Mouse (Mus musculus): ENCODE data around the gene Olfr1200.

Olfr1200 gene

DNA sequence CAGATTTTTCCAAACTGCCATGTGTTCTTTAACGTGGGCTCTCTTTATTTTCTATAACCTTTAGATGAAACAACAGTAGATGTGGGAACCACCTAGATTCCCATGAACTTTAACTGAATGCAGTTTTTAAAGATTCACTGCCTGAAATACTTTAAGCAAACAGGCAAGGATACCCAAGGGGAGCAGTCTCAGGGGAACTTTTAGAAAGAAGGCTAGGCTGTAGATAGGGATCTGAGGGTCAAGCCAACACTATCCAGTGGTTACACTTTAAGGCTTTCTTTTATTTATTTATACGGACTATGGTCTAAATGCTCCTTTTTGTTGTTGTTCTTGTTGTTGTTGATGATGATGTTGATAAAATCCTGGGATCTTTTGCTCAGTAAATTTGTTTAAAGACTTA lies at the start of gene Olfr1200:
Olfr1200 (minus strand) TSS at position 101 of the 400 bp plus-strand sequence.
- no peak for DNase-seq (ENCODE audit: low spot score)

DNA sequence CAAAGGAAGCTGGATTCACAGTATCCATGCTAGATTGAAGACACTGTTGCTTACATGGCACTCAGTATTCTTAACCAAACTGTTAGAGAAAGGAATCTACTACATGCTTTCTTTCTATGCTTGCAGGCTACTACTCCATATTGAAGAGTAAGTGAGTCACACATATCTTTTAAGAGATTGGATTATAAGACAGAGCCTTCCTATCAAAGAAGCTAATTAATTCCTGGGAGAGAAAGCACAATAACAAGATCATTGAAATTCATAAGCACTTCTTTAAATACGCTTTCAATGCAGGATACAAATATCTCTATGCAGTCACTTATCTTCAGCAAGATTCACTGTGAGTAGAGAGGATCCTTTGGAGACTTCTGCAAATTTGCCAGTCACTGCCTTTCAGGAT lies 43.9 kb upstream of the Olfr1200 start, which contains the start of gene Olfr1202:
Olfr1202 (plus strand) TSS at position 301 of the 400 bp plus-strand sequence.
- no peak for DNase-seq (ENCODE audit: low spot score)

DNA sequence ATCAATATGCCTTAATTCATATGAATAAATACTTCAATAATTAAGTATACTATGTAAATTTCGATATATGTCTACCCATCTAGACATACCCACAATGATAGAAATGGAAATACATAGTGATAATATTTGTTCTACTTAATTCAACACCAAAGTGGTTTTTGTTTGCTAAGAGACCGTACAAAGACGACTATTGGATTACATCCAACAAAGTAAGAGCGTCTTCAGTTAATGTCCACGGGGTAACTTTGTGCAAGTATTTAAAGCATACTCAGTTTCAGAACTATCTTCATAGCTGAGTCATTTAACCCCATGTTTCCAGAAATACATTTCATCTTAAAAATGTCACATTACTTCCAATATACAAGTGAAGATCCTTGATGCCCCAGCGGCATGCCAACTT lies 22.4 kb upstream of the Olfr1200 start, which contains the start of gene Olfr1201:
Olfr1201 (plus strand) TSS at position 301 of the 400 bp plus-strand sequence.
- no peak for DNase-seq (ENCODE audit: low spot score)

DNA sequence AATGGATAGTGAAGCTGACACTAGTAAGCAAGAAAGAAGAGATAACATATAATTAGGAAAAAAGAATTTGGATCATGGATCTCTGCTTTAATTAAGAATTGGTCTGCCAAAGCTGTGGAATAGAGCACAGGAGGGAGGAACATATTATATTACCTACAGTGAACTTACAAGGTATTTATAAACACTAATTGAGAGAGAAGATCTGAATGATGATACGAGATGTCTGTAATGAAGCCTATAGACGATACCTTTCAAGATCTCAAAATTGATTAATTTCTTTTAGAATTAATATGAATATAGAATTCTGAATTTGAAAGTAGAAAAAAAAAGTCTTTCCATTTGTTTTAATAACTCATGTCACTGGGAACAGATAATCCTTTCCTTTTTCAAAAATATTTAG lies 9.9 kb downstream of the Olfr1200 start, which contains the start of gene Olfr1199:
Olfr1199 (minus strand) TSS at position 101 of the 400 bp plus-strand sequence.
- no peak for DNase-seq (ENCODE audit: low spot score)

DNA sequence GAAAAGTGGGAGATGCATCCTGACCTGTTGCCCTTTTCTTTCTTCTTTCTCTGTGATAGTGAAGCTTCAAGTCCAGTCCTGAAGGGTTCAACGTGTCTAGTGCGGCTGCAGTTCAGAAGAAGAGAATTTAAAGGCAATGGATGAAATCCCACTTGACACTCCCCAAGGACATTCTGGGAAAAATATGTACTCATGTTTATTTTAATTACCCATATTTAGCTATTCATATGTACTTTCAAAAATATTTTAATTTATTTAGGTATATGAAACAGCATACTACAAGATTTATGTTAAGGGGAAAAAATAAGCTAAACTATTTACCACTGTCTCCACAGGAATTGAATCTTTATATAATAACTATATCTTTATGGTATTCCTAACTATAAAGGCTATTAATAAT lies 19.0 kb downstream of the Olfr1200 start, which contains the start of gene Olfr1198:
Olfr1198 (minus strand) TSS at position 101 of the 400 bp plus-strand sequence.
- DNase-seq (ENCODE audit: low spot score), result no peak

DNA sequence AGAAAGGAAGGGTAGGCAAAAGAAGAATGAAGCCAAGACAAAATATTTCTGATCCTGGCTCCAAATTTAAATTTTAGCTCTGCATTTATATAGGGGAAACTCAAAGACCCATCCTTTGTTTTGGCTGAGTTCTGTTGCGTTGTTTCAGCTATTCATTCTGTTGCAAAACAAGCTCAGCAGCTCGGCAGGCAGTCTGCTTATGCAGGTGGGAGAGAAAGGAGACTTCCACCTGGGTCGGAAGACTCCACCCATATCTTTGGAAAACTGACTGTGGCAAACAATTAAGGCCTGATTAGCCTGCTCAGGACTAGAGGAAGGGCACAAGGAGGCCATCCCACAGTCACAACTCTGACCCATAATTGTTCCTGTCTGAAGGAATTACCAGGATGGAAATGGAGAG lies 26.9 kb downstream of the Olfr1200 start:
- DNase-seq (ENCODE audit: low spot score), result no peak

DNA sequence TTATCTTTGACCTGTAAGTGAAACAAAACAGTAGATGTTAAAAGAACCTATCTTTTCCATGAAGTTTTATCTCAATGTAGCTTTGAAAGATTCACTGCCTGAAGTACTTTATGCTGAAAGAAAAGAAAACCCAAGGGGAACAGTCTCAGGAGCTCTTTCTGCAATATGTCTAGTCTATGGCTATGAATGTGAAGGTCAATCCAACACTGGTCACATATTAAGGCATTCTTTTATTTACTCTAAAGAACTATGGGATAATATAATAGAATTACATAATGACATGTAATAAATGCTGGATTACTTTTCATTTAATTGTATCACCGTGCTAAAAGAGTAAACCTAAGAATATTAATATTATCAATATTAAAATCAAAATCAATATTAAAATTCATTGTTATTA lies 38.0 kb downstream of the Olfr1200 start, which contains the start of gene Olfr1197:
Olfr1197 (minus strand) TSS at position 101 of the 400 bp plus-strand sequence.
- no peak for DNase-seq (ENCODE audit: low spot score)
